Mouse (Mus musculus): ENCODE measurements at regions not wholly inside any gene's neighbourhood (a gene's known extent, or its start where the extent isn't known, plus 50 kb on each side); places are given as distances from the start of the nearest gene placed in this dataset.

DNA sequence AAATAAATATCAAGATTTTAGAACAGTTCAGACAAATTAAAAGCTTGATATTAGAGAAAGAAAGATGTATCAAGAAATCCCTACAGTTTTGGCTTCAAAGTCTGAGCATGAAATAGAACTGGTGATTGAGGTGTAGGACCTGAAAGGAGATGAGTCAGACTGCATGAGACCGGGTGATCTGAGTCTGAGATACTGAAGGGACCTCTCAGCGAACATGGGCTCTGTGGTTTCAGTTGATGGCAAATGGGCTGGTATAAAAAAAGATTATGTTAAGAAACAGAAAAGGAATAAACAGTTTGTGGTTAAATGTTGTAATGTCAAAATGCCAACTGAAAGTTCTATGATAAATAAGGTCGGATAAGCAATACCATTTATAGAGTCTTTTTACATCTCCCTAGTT, 103.7 kb downstream of the Mettl11b start:
- TF ChIP-seq POLR2AphosphoS2 (IDR thresholded peaks at IDR 0.05; ENCODE audit: insufficient read length, low read depth): no peak
- no peak for TF ChIP-seq USF1 (IDR thresholded peaks at IDR 0.05; ENCODE audit: low read depth)
- TF ChIP-seq TCF12 (IDR thresholded peaks at IDR 0.05; ENCODE audit: insufficient read depth, poor library complexity, severe bottlenecking): no peak
- TF ChIP-seq CEBPB (IDR thresholded peaks at IDR 0.05; ENCODE audit: insufficient read depth, poor library complexity, severe bottlenecking): no peak
- no peak for TF ChIP-seq POLR2A (IDR thresholded peaks at IDR 0.05; ENCODE audit: insufficient read length, low read depth)
- no peak for TF ChIP-seq E2F4 (IDR thresholded peaks at IDR 0.05; ENCODE audit: insufficient read depth)
- no peak for TF ChIP-seq TCF3 (IDR thresholded peaks at IDR 0.05; ENCODE audit: insufficient read length, low read depth)
- TF ChIP-seq REST (IDR thresholded peaks at IDR 0.05; ENCODE audit: insufficient read depth, insufficient read length): no peak
